Mouse (Mus musculus): ENCODE results near the gene Fgf23.

DNA sequence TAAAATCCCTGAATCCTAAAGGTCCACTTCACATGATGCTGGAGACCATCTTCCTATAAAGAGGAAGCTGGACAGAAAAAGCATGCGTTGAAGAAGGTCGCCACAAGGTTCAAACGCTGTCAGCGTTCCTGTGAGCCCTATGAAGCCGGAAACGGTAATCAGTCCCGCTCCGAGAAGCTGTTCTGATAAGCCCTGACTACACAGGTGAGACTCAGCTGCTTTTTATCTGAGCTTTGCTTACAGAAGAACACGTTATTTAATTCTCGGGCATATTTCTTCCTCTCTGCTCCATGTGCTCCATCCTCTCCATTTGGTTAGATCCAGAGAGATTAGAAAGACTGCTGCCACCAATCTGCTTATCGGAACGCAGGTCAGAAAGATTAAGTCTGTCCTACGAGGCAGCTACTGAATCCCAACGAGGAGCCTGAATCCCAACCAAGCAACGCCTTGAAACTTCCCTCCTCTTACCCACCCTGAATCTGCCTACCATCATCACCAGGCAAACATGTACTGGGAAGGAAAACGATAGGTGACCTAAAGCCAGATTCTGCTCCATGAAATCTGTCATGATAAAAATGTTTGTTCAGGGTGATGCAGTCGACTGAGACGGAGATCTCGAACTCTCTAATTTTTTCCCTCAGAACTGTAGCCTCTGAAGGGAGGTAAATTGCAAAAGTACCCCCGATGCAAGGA lies 35.8 kb downstream of the Fgf23 start:
- TF ChIP-seq TAL1 (IDR thresholded peaks at IDR 0.05; ENCODE audit: low read length) (no peak), GATA1 (IDR thresholded peaks at IDR 0.05; ENCODE audit: low read length) (no peak)

All from erythroblast, embryonic 14.5 days (primary cell).